Mouse (Mus musculus) limb, embryonic 10.5 days (tissue): ENCODE results near the gene Smarce1. TPM values are rescaled to one million over a fixed set of nuclear protein-coding genes. Genes with fewer than 3 reads are reported as not detected.
A peak's percentile ranks its signal among the peaks of the same experiment; 100 is the strongest.

Experiments
- DNase-seq: peaks from one replicate; pipeline ENCODE4 v3.0.0-alpha.2; 2017; ENCODE audit warnings: low spot score
- H3K27ac ChIP-seq: fragments of 300-500 bp; sonication (generic); 2 replicates; pipeline ENCODE4 v1.5.1; 2016; ENCODE audit warnings: mild to moderate bottlenecking
- H3K27me3 ChIP-seq: fragments of 300-500 bp; sonication (generic); 2 replicates; pipeline ENCODE4 v1.6.1; 2016; ENCODE audit warnings: low read depth, mild to moderate bottlenecking; ENCODE audit not compliant: poor library complexity, severe bottlenecking
- H3K36me3 ChIP-seq: fragments of 300-500 bp; sonication (generic); 2 replicates; pipeline ENCODE4 v1.6.1; 2016; ENCODE audit warnings: mild to moderate bottlenecking, moderate library complexity
- H3K4me1 ChIP-seq: fragments of 300-500 bp; sonication (generic); 2 replicates; pipeline ENCODE4 v1.6.1; 2016
- H3K4me3 ChIP-seq: fragments of 300-500 bp; sonication (generic); 2 replicates; pipeline ENCODE4 v1.5.1; 2016; ENCODE audit warnings: mild to moderate bottlenecking, moderate library complexity
- H3K9me3 ChIP-seq: fragments of 300-500 bp; sonication (generic); replicated peaks from 2 replicates; pipeline ENCODE4 v1.6.1; 2016; ENCODE audit warnings: mild to moderate bottlenecking
- WGBS: fragments of 180-500 bp; shearing (Covaris S2); methylation state at CpG from one replicate; pipeline ENCODE4 v1.1.7; 2016; 5-methylcytosine and 5-hydroxymethylcytosine counted together
- polyA plus RNA-seq: library from polyadenylated mRNA; unstranded; fragments of >200 nt; fragmentation: Nextera tagmentation; extraction: Ambion mirVana; gene quantifications from 2 replicates; pipeline ENCODE4 v1.2.1, GENCODE M21; 2016

Gene Smarce1
- polyA plus RNA-seq, 1 experiment from 2014 or later: 394 TPM

GRCm38 (mm10) chr11:99221811-99222210, 9.0 kb downstream of the Smarce1 start:
- peaks cover 99% of the 10 kb centered on the region for H3K36me3 ChIP-seq
- no peak overlapping the region for H3K4me3 ChIP-seq
- 78% methylated on average over 2 of the region's 2 CpGs for WGBS
- H3K9me3 ChIP-seq: no peaks in the 10 kb centered on the region
- H3K27me3 ChIP-seq: no peaks in the 10 kb centered on the region
- no peak for DNase-seq
- H3K27ac ChIP-seq: no peak overlapping the region
- H3K4me1 ChIP-seq: no peaks in the 10 kb centered on the region

DNA sequence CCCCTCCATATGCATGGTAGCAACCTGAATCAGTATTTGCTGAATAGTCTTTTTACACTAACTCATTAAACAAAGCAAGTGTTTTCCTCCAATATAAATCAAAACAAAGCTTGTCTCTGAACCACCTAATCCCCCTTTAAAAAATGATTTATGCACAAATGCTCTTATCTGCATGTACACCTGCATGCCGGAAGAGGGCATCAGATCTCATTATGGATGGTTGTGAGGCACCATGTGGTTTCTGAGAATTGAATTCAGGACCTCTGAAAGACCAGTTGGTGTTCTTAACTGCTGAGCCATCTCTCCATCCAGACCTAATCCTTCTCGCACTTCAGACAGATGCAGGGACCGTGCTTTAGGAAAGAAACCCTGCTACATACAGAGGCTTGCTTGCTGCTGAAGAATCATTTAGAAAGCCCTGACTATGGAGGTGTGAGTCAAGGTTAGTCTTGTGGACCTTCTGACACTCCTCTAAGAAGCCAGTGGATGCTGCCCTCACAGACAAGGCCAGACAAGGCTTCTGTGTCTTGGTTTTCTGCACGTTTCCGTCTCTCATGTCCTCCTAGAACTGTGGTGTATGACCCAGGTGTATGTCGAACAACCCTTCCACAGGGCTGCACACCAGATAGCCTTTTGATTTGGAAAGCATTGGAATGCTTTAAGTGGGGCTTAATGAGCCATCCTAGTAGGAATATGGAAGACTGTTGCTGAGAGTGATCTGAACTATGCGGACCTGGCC, 13.4 kb downstream of the Smarce1 start:
- Histone ChIP-seq H3K27me3 (no peaks in the 10 kb centered on the region), H3K27ac (no peak overlapping the region), H3K4me3 (no peak overlapping the region), H3K4me1 (no peaks in the 10 kb centered on the region), H3K9me3 (no peaks in the 10 kb centered on the region), H3K36me3 (peaks cover 99% of the 10 kb centered on the region)
- WGBS: 94% methylated on average over 7 of the region's 7 CpGs
- DNase-seq: no peak

DNA sequence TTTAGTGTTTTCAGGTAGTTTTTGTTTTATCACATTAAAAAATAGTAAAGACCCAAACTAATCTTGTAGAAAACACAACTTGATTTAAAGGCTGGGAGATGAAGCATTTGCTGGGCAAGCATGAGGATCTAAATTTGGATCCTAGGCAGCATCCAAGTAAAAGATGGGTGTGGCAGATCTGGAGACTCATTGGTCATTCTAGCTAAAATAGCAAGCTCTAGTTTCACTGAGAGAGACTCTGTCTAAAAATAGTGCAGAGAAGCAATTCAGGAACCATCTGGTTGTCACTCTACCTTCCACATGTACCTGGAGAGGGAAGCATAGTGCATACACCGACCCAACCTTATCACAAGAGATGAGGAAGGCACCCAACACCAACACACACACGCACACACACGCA, 14.6 kb downstream of the Smarce1 start:
- H3K4me1 ChIP-seq: no peaks in the 10 kb centered on the region

GRCm38 (mm10) chr11:99212693-99213092, 18.1 kb downstream of the Smarce1 start:
- Histone ChIP-seq H3K4me1 (no peaks in the 10 kb centered on the region), H3K27me3 (no peaks in the 10 kb centered on the region), H3K36me3 (peaks cover 95% of the 10 kb centered on the region), H3K27ac (no peak overlapping the region), H3K9me3 (no peaks in the 10 kb centered on the region), H3K4me3 (no peak overlapping the region)
- WGBS: 86% methylated on average over 7 of the region's 7 CpGs
- DNase-seq: no peak

More for the DNA sequence above, 14.6 kb downstream of the Smarce1 start:
- Histone ChIP-seq H3K27me3 (no peaks in the 10 kb centered on the region), H3K27ac (no peak overlapping the region), H3K9me3 (no peaks in the 10 kb centered on the region), H3K4me3 (no peak overlapping the region), H3K36me3 (peaks cover 100% of the 10 kb centered on the region)
- no peak for DNase-seq
- over 99% methylated on average over 3 of the region's 3 CpGs for WGBS

DNA sequence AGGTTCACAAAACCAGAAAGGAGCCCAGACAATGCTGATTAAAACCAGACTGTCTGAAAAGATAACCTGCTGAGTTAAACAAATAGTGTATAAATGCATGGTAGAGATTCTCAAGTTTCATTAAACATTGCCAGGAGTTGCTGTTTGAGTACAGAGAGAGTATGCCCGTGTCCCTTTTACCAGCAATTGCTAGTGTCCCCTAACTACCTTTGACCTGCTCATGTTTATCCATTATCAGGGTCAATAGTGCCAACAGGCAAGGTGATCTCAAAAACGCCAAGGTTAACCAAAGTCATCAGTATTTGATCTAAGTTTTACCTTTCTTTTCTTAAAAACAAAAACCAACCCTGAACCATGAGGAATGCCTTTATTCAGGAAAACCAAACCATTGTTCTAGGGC, 18.9 kb downstream of the Smarce1 start:
- Histone ChIP-seq H3K4me3 (no peak overlapping the region), H3K36me3 (peaks cover 87% of the 10 kb centered on the region), H3K4me1 (no peaks in the 10 kb centered on the region), H3K27ac (no peak overlapping the region), H3K27me3 (no peaks in the 10 kb centered on the region), H3K9me3 (no peaks in the 10 kb centered on the region)
- DNase-seq: no peak
- 82% methylated on average over 2 of the region's 2 CpGs for WGBS

- H3K9me3 ChIP-seq: no peaks in the 10 kb centered on the region
- peaks cover 9% of the 10 kb centered on the region; the same call in 1 of the 2 replicates for H3K4me1 ChIP-seq
- H3K27me3 ChIP-seq: no peaks in the 10 kb centered on the region
- WGBS: 88% methylated on average over 8 of the region's 8 CpGs
- no peak for DNase-seq
- H3K36me3 ChIP-seq: peaks cover 50% of the 10 kb centered on the region
- H3K27ac ChIP-seq: no peak overlapping the region
- no peak overlapping the region for H3K4me3 ChIP-seq
These were observed 22.6 kb downstream of the Smarce1 start for GRCm38 (mm10) chr11:99208105-99208669.

- no peak for DNase-seq
- Histone ChIP-seq H3K27me3 (no peaks in the 10 kb centered on the region), H3K36me3 (peaks cover 42% of the 10 kb centered on the region), H3K4me3 (no peak overlapping the region), H3K27ac (no peak overlapping the region), H3K9me3 (no peaks in the 10 kb centered on the region), H3K4me1 (peaks cover 9% of the 10 kb centered on the region; the same call in 1 of the 2 replicates)
- WGBS: 13% methylated on average over 2 of the region's 2 CpGs
These were observed 23.4 kb downstream of the Smarce1 start for GRCm38 (mm10) chr11:99207449-99207848.

- H3K4me1 ChIP-seq: peaks cover 9% of the 10 kb centered on the region; the same call in 1 of the 2 replicates
- WGBS: 41% methylated on average over 2 of the region's 2 CpGs
- no peaks in the 10 kb centered on the region for H3K9me3 ChIP-seq
- H3K36me3 ChIP-seq: peaks cover 37% of the 10 kb centered on the region
- no peak for DNase-seq
- no peak overlapping the region for H3K4me3 ChIP-seq
- no peak overlapping the region for H3K27ac ChIP-seq
- no peaks in the 10 kb centered on the region for H3K27me3 ChIP-seq
These were observed 23.9 kb downstream of the Smarce1 start for GRCm38 (mm10) chr11:99206954-99207353.

- no peaks in the 10 kb centered on the region for H3K9me3 ChIP-seq
- peak; percentile 64 for DNase-seq
- H3K4me1 ChIP-seq: no peaks in the 10 kb centered on the region; the same call in 1 of the 2 replicates
- WGBS: 29% methylated on average over 14 of the region's 14 CpGs
- peaks cover 19% of the 10 kb centered on the region; the same call in 1 of the 2 replicates for H3K27me3 ChIP-seq
- no peak overlapping the region for H3K4me3 ChIP-seq
- no peak overlapping the region for H3K27ac ChIP-seq
- H3K36me3 ChIP-seq: no peaks in the 10 kb centered on the region
These were observed 41.6 kb downstream of the Smarce1 start for GRCm38 (mm10) chr11:99189154-99189582.

- H3K4me3 ChIP-seq: no peak overlapping the region
- peaks cover 19% of the 10 kb centered on the region; the same call in 1 of the 2 replicates for H3K27me3 ChIP-seq
- H3K36me3 ChIP-seq: no peaks in the 10 kb centered on the region
- WGBS: 74% methylated on average over 4 of the region's 4 CpGs
- peaks cover 8% of the 10 kb centered on the region for H3K4me1 ChIP-seq
- H3K9me3 ChIP-seq: no peaks in the 10 kb centered on the region
- H3K27ac ChIP-seq: no peak overlapping the region
- DNase-seq: no peak
These were observed 43.5 kb downstream of the Smarce1 start for GRCm38 (mm10) chr11:99187348-99187747.

DNA sequence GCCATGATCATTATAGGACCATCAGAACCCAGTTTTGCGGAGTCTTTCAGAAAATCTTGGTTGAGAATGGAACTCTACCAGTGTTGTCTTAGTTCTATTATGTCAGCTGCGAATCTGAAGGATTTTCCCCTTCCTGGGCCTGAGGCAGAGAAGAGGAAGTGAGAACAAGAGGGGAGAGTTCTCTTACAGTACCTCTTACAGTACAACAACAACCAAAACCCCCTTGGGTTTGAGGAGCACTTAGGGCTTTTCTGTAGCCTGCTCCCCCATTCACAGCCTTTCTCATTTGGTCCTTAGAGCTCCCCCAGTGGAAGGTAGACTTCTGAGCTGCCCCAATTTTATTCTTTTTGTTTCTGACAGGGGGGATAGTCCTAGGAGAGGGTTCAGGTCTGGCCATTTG, 44.0 kb downstream of the Smarce1 start:
- H3K36me3 ChIP-seq: no peaks in the 10 kb centered on the region
- peaks cover 9% of the 10 kb centered on the region for H3K4me1 ChIP-seq
- DNase-seq: no peak
- H3K4me3 ChIP-seq: no peak overlapping the region
- WGBS: 80% methylated on average over 2 of the region's 2 CpGs
- H3K9me3 ChIP-seq: no peaks in the 10 kb centered on the region
- H3K27ac ChIP-seq: no peak overlapping the region
- H3K27me3 ChIP-seq: peaks cover 19% of the 10 kb centered on the region; the same call in 1 of the 2 replicates

GRCm38 (mm10) chr11:99182575-99182974, 48.2 kb downstream of the Smarce1 start:
- Histone ChIP-seq H3K9me3 (no peaks in the 10 kb centered on the region), H3K27me3 (peaks cover 4% of the 10 kb centered on the region; the same call in 1 of the 2 replicates), H3K27ac (no peak overlapping the region), H3K4me3 (no peak overlapping the region), H3K4me1 (peaks cover 9% of the 10 kb centered on the region; the same call in 1 of the 2 replicates), H3K36me3 (no peaks in the 10 kb centered on the region)
- 61% methylated on average over 11 of the region's 11 CpGs for WGBS
- DNase-seq: no peak

DNA sequence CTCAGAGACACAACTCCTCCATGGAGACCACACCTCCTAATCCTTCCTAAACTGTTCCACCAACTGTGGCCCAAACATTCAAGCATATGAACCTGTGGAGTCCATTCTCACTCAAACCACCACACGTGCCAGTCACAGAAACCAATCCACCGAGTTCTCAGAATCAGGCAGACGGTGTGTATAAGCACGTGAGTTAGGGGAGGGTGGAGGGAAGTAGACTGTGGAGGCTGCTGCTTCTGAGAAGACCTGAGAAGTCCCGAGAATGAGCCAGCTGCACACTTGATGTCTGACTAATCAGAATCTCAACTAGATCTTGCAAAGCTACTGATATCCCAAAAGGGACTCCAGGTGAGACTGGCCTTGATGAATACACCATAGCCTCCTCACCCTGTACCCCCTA, 50.7 kb downstream of the Smarce1 start:
- DNase-seq: no peak
- WGBS: 86% methylated on average over 5 of the region's 5 CpGs

More for the DNA sequence above, 50.7 kb downstream of the Smarce1 start:
- H3K4me3 ChIP-seq: no peak overlapping the region
- no peaks in the 10 kb centered on the region for H3K36me3 ChIP-seq
- no peaks in the 10 kb centered on the region for H3K27me3 ChIP-seq
- no peaks in the 10 kb centered on the region for H3K9me3 ChIP-seq
- peaks cover 9% of the 10 kb centered on the region; the same call in 1 of the 2 replicates for H3K4me1 ChIP-seq
- H3K27ac ChIP-seq: no peak overlapping the region
